Mouse (Mus musculus): ENCODE measurements around the gene Dpp9.
"Not testable (repeated sequence)": the region's sequence is repeated elsewhere in the genome, so short reads cannot be mapped to it uniquely, and the experiment has no call there.

DNA sequence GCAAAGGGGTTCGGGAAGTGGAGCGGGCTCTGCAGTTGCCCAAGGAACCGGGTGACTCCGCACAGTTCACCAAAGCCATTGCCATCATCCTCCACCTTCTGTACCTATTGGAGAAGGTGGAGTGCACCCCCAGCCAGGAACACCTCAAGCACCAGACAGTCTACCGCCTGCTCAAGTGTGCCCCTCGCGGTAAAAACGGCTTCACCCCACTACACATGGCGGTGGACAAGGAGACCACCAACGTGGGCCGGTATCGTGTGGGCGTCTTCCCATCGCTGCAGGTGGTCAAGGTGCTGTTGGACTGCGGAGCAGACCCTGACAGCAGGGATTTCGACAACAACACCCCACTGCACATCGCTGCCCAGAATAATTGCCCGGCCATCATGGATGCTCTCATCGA lies 39.6 kb upstream of the Dpp9 start:
- TF ChIP-seq CTCF, EP300 (IDR thresholded peaks at IDR 0.05; ENCODE audit: low read depth): not testable (repeated sequence)
